Mouse (Mus musculus): ENCODE results near the gene Prtn3. TPM values are rescaled to one million over a fixed set of nuclear protein-coding genes. Genes with fewer than 3 reads are reported as not detected.

The Prtn3 gene
- polyA plus RNA-seq, 1 experiment from 2014 or later, result 0.86 TPM

- peak; percentile 31; the same call in 1 of the 2 replicates for ATAC-seq (ENCODE audit: low FRiP score, low TSS enrichment)
- Histone ChIP-seq H3K9me3 (ENCODE audit: control insufficient read depth, low read length) (no peaks in the 10 kb centered on the region), H3K4me2 (replicated peaks; ENCODE audit: low read depth) (no peak overlapping the region), H3K4me3 (ENCODE audit: low read depth, low read length) (no peak overlapping the region), H3K9ac (ENCODE audit: low read length) (no peak overlapping the region), H3K4me1 (replicated peaks; ENCODE audit: control insufficient read depth, insufficient read depth) (no peaks in the 10 kb centered on the region), H3K27me3 (ENCODE audit: control insufficient read depth, insufficient read depth, low read length) (no peaks in the 10 kb centered on the region), H3K27ac (replicated peaks) (no peak overlapping the region), H3K36me3 (ENCODE audit: control insufficient read depth, insufficient read depth, low read length) (peaks cover 23% of the 10 kb centered on the region)
- DNase-seq (ENCODE audit: low spot score), result no peak
- TF ChIP-seq CTCF (IDR thresholded peaks at IDR 0.05; ENCODE audit: low read depth) (peak; percentile 69), EP300 (optimal IDR thresholded peaks at IDR 0.05) (no peak)
- WGBS, result 66% methylated on average over 19 of the region's 19 CpGs
Observed at GRCm38 (mm10) chr10:79865801-79866295, 8.4 kb upstream of the Prtn3 start.

DNA sequence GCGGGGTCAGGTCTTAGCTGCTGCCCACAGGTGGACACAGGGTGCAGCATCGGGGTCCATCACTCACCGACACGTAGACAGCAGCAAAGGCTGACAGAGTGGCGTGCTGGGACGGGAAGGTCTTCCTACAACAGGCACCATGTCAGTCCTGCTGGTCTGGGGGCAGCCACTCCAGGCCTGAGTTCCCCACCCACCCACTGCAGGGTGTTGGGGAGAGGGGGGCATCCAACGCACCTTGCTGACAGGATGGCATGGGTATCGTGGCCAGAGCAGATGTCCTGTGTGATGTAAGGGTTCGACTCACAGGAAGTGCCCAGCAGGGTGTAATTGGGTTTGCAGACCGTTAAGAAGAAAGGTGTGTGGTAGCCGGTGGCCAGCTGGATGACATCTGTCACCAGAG, 7.7 kb upstream of the Prtn3 start:
- Histone ChIP-seq H3K27ac (replicated peaks) (no peak overlapping the region), H3K4me1 (replicated peaks; ENCODE audit: control insufficient read depth, insufficient read depth) (no peaks in the 10 kb centered on the region), H3K9ac (ENCODE audit: low read length) (no peak overlapping the region), H3K27me3 (ENCODE audit: control insufficient read depth, insufficient read depth, low read length) (no peaks in the 10 kb centered on the region), H3K4me3 (ENCODE audit: low read depth, low read length) (no peak overlapping the region), H3K4me2 (replicated peaks; ENCODE audit: low read depth) (no peak overlapping the region), H3K36me3 (ENCODE audit: control insufficient read depth, insufficient read depth, low read length) (peaks cover 16% of the 10 kb centered on the region), H3K9me3 (ENCODE audit: control insufficient read depth, low read length) (no peaks in the 10 kb centered on the region)
- no peak for TF ChIP-seq CTCF (IDR thresholded peaks at IDR 0.05; ENCODE audit: low read depth)
- TF ChIP-seq EP300 (optimal IDR thresholded peaks at IDR 0.05), result no peak
- 77% methylated on average over 11 of the region's 11 CpGs for WGBS
- DNase-seq (ENCODE audit: low spot score) (no peak), ATAC-seq (ENCODE audit: low FRiP score, low TSS enrichment) (no peak)

- no peaks in the 10 kb centered on the region for H3K36me3 ChIP-seq (ENCODE audit: control insufficient read depth, insufficient read depth, low read length)
- H3K4me2 ChIP-seq (replicated peaks; ENCODE audit: low read depth), result no peak overlapping the region
- no peak for TF ChIP-seq EP300 (optimal IDR thresholded peaks at IDR 0.05)
- TF ChIP-seq CTCF (IDR thresholded peaks at IDR 0.05; ENCODE audit: low read depth), result no peak
- no peak for ATAC-seq (ENCODE audit: low FRiP score, low TSS enrichment)
- H3K27ac ChIP-seq (replicated peaks), result no peak overlapping the region
- no peaks in the 10 kb centered on the region for H3K9me3 ChIP-seq (ENCODE audit: control insufficient read depth, low read length)
- no peaks in the 10 kb centered on the region for H3K27me3 ChIP-seq (ENCODE audit: control insufficient read depth, insufficient read depth, low read length)
- DNase-seq (ENCODE audit: low spot score), result no peak
- H3K9ac ChIP-seq (ENCODE audit: low read length), result no peak overlapping the region
- no peak overlapping the region for H3K4me3 ChIP-seq (ENCODE audit: low read depth, low read length)
- 76% methylated on average over 8 of the region's 8 CpGs for WGBS
- no peaks in the 10 kb centered on the region for H3K4me1 ChIP-seq (replicated peaks; ENCODE audit: control insufficient read depth, insufficient read depth)
Observed at GRCm38 (mm10) chr10:79871845-79872244, 2.4 kb upstream of the Prtn3 start.

DNA sequence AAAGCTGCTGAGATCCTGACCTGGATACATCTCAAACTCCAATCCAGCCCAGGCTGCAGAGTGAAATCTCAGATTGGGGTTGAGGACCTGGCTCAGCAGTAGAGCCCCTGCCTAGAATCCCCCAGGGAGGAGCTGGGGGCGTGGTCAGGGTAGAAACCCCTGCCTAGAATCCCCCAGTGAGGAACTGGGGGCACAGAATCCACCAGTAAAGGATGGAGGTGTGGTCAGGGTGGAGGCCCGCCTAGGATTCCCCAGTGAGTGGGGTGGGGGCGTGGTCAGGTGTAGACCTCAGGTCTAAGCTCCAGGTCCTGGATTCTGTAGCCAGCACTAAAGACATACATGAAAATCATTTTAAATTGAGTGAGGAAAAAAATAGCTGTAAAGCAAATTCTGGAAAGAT, 1.4 kb upstream of the Prtn3 start:
- Histone ChIP-seq H3K4me3 (ENCODE audit: low read depth, low read length) (no peak overlapping the region), H3K4me2 (replicated peaks; ENCODE audit: low read depth) (no peak overlapping the region)

GRCm38 (mm10) chr10:79873313-79873712, 963 bp upstream of the Prtn3 start:
- 25% methylated on average over 6 of the region's 6 CpGs for WGBS
- H3K36me3 ChIP-seq (ENCODE audit: control insufficient read depth, insufficient read depth, low read length), result no peaks in the 10 kb centered on the region
- H3K4me3 ChIP-seq (ENCODE audit: low read depth, low read length), result no peak overlapping the region
- no peak for ATAC-seq (ENCODE audit: low FRiP score, low TSS enrichment)
- TF ChIP-seq CTCF (IDR thresholded peaks at IDR 0.05; ENCODE audit: low read depth) (no peak), EP300 (optimal IDR thresholded peaks at IDR 0.05) (no peak)
- H3K9me3 ChIP-seq (ENCODE audit: control insufficient read depth, low read length), result no peaks in the 10 kb centered on the region
- no peaks in the 10 kb centered on the region for H3K27me3 ChIP-seq (ENCODE audit: control insufficient read depth, insufficient read depth, low read length)
- H3K27ac ChIP-seq (replicated peaks), result no peak overlapping the region
- no peak overlapping the region for H3K4me2 ChIP-seq (replicated peaks; ENCODE audit: low read depth)
- no peak overlapping the region for H3K9ac ChIP-seq (ENCODE audit: low read length)
- no peak for DNase-seq (ENCODE audit: low spot score)
- H3K4me1 ChIP-seq (replicated peaks; ENCODE audit: control insufficient read depth, insufficient read depth), result no peaks in the 10 kb centered on the region

More for the DNA sequence above, 1.4 kb upstream of the Prtn3 start:
- Histone ChIP-seq H3K9me3 (ENCODE audit: control insufficient read depth, low read length) (no peaks in the 10 kb centered on the region), H3K4me1 (replicated peaks; ENCODE audit: control insufficient read depth, insufficient read depth) (no peaks in the 10 kb centered on the region), H3K27me3 (ENCODE audit: control insufficient read depth, insufficient read depth, low read length) (no peaks in the 10 kb centered on the region), H3K36me3 (ENCODE audit: control insufficient read depth, insufficient read depth, low read length) (no peaks in the 10 kb centered on the region), H3K27ac (replicated peaks) (no peak overlapping the region), H3K9ac (ENCODE audit: low read length) (no peak overlapping the region)
- no peak for ATAC-seq (ENCODE audit: low FRiP score, low TSS enrichment)
- TF ChIP-seq CTCF (IDR thresholded peaks at IDR 0.05; ENCODE audit: low read depth) (no peak), EP300 (optimal IDR thresholded peaks at IDR 0.05) (no peak)
- no peak for DNase-seq (ENCODE audit: low spot score)
- WGBS, result 47% methylated on average over 3 of the region's 3 CpGs

- no peak for DNase-seq (ENCODE audit: low spot score)
- Histone ChIP-seq H3K36me3 (ENCODE audit: control insufficient read depth, insufficient read depth, low read length) (no peaks in the 10 kb centered on the region), H3K27ac (replicated peaks) (no peak overlapping the region), H3K27me3 (ENCODE audit: control insufficient read depth, insufficient read depth, low read length) (no peaks in the 10 kb centered on the region), H3K9ac (ENCODE audit: low read length) (peak overlapping the region; percentile 71), H3K4me2 (replicated peaks; ENCODE audit: low read depth) (peak overlapping the region; percentile 97), H3K4me3 (ENCODE audit: low read depth, low read length) (peak overlapping the region; percentile 60), H3K4me1 (replicated peaks; ENCODE audit: control insufficient read depth, insufficient read depth) (no peaks in the 10 kb centered on the region), H3K9me3 (ENCODE audit: control insufficient read depth, low read length) (no peaks in the 10 kb centered on the region)
- no peak for TF ChIP-seq EP300 (optimal IDR thresholded peaks at IDR 0.05)
- 2% methylated on average over 26 of the region's 26 CpGs for WGBS
- ATAC-seq (ENCODE audit: low FRiP score, low TSS enrichment), result no peak
Observed at GRCm38 (mm10) chr10:79873715-79874289, 474 bp upstream of the Prtn3 start.

Data from stomach, postnatal 0 days (tissue).